Mouse (Mus musculus) megakaryocyte, embryonic 14.5 days (primary cell): ENCODE measurements at regions not wholly inside any gene's neighbourhood (a gene's known extent, or its start where the extent isn't known, plus 50 kb on each side); places are given as distances from the start of the nearest gene placed in this dataset.

Experiments
- FLI1 ChIP-seq: IDR thresholded peaks from 2 replicates; pipeline ENCODE4 v1.6.1; 2012; ENCODE audit warnings: low read length, inconsistent platforms, mixed read lengths
- GATA1 ChIP-seq: IDR thresholded peaks from 3 replicates; pipeline ENCODE4 v1.6.1; 2012; ENCODE audit warnings: mixed read lengths, low read length, inconsistent platforms, borderline replicate concordance

GRCm38 (mm10) chr17:89553597-89553996 is 353.1 kb upstream of the Fshr start:
- TF ChIP-seq GATA1 (no peak), FLI1 (no peak)
